Mouse (Mus musculus): ENCODE measurements around the gene Ppp5c. TPM values are rescaled to one million over a fixed set of nuclear protein-coding genes. Genes with fewer than 3 reads are reported as not detected.
A peak's percentile ranks its signal among the peaks of the same experiment; 100 is the strongest.

Gene Ppp5c
- polyA plus RNA-seq, 1 experiment from 2014 or later = 71.8 TPM

DNA sequence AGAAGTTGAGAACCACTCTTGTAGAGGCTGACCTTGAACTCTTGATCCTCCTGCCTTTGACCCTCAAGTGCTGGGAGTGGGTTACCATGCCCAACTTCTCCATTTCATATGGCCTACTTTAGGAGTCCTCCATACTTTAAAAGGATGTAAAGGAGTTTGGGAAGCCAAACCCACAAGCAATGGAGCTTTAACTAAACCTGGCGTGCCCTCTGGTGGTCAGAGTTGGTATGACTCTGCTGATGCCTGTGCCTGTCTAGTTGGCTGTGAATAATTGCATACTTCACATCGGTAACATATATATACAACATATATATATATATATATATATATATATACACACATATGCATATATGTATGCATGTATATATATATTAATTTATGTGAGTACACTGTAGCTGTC lies 38.7 kb upstream of the Ppp5c start:
- TF ChIP-seq EP300 (IDR thresholded peaks at IDR 0.05) (no peak), CTCF (IDR thresholded peaks at IDR 0.05) (peak; percentile 90)
- Histone ChIP-seq H3K4me2 (replicated peaks; ENCODE audit: low read depth, low read length) (no peak overlapping the region), H3K27me3 (replicated peaks; ENCODE audit: insufficient read depth, low read length) (no peaks in the 10 kb centered on the region), H3K36me3 (ENCODE audit: insufficient read depth, low read length) (no peaks in the 10 kb centered on the region), H3K27ac (ENCODE audit: low read length) (no peak overlapping the region), H3K9me3 (ENCODE audit: low read length) (no peaks in the 10 kb centered on the region), H3K4me1 (ENCODE audit: insufficient read depth, low read depth, low read length) (no peaks in the 10 kb centered on the region), H3K4me3 (ENCODE audit: low read depth, low read length) (no peak overlapping the region), H3K9ac (replicated peaks; ENCODE audit: low read depth) (no peak overlapping the region)
- ATAC-seq (no peak), DNase-seq (ENCODE audit: low spot score) (peak; percentile 74)
- 4% methylated on average over 2 of the region's 2 CpGs for WGBS

DNA sequence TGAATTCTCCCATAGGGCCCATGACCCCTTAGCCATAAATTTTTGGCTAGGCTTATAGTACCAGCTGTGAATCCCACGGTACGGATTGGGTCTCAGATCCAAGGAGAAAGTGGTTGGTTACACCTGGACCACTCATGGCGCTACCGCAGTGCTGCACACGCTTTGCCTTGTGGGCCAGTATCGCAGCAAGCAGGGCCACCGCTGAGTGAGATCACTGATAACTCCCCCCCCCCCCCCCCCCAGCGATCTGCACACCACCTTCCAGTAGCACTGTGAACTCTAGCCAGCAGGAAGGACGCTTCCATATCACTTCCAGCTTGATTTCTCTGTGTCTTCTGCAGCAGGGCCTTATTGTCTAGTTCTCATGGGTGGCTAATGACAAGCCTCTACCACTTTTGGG lies 37.9 kb upstream of the Ppp5c start:
- DNase-seq (ENCODE audit: low spot score) (no peak), ATAC-seq (no peak)
- TF ChIP-seq CTCF (IDR thresholded peaks at IDR 0.05) = no peak
- no peak for TF ChIP-seq EP300 (IDR thresholded peaks at IDR 0.05)
- Histone ChIP-seq H3K36me3 (ENCODE audit: insufficient read depth, low read length) (no peaks in the 10 kb centered on the region), H3K9me3 (ENCODE audit: low read length) (no peaks in the 10 kb centered on the region), H3K4me2 (replicated peaks; ENCODE audit: low read depth, low read length) (no peak overlapping the region), H3K9ac (replicated peaks; ENCODE audit: low read depth) (no peak overlapping the region), H3K27me3 (replicated peaks; ENCODE audit: insufficient read depth, low read length) (no peaks in the 10 kb centered on the region), H3K4me3 (ENCODE audit: low read depth, low read length) (no peak overlapping the region), H3K4me1 (ENCODE audit: insufficient read depth, low read depth, low read length) (no peaks in the 10 kb centered on the region; the same call in 1 of the 2 replicates), H3K27ac (ENCODE audit: low read length) (no peak overlapping the region)
- 77% methylated on average over 8 of the region's 9 CpGs for WGBS

DNA sequence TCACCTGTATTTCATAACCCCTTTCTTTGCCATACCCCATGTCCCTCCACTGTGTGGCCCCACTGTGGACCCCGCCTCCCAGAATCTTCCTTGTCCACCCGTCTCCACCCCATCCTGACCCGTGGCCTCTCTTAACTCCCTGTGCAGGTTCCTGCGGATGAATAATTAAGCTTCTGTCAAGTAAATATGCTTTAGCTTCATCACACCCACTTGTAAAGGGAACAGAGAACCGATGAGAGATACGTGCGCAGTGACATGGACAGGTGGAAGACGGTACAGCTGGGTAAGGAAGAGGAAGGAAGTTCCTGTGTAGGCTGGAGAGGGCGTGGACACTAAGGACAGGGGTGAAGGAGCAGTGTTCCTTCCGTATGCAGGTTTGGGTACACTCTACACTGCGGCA lies 35.1 kb upstream of the Ppp5c start:
- 3% methylated on average over 11 of the region's 11 CpGs for WGBS
- TF ChIP-seq CTCF (IDR thresholded peaks at IDR 0.05) (no peak), EP300 (IDR thresholded peaks at IDR 0.05) (peak; percentile 83)

DNA sequence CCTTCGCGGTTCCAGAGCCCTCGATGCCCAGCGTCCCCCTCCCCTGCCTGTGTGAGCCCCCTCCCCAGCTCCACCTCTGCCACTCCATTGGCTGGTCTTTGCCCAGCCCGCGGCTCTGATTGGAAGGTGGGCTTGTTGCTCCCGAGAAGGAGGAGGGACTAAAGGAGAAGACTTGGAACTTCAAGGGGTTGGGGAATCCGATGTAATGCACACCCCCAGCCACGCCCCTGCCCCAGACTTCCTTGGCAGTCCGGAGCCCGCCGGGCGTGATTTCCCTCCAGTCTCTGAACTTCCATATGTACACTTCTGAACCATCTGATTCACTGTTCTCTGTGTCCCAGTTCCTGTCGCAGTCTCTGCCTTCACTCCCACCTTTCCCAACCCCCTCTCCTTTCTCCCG lies 34.7 kb upstream of the Ppp5c start, which contains the start of gene Hif3a:
TSS of gene Hif3a (minus strand) at position 39 of the 400 bp plus-strand sequence.
- Histone ChIP-seq H3K36me3 (ENCODE audit: insufficient read depth, low read length) (no peaks in the 10 kb centered on the region), H3K4me2 (replicated peaks; ENCODE audit: low read depth, low read length) (peak within 1 kb of the TSS; percentile 74), H3K9me3 (ENCODE audit: low read length) (no peaks in the 10 kb centered on the region), H3K4me3 (ENCODE audit: low read depth, low read length) (peak within 1 kb of the TSS; percentile 59), H3K4me1 (ENCODE audit: insufficient read depth, low read depth, low read length) (peaks cover 18% of the 10 kb centered on the region), H3K9ac (replicated peaks; ENCODE audit: low read depth) (peak within 1 kb of the TSS; percentile 73), H3K27ac (ENCODE audit: low read length) (peak within 1 kb of the TSS; percentile 96), H3K27me3 (replicated peaks; ENCODE audit: insufficient read depth, low read length) (no peaks in the 10 kb centered on the region)
- DNase-seq (ENCODE audit: low spot score) (peak; percentile 99), ATAC-seq (peak; percentile 49)
- WGBS = under 1% methylated on average over 15 of the region's 15 CpGs
- TF ChIP-seq CTCF (IDR thresholded peaks at IDR 0.05) (no peak), EP300 (IDR thresholded peaks at IDR 0.05) (no peak)

More for the DNA sequence above, 35.1 kb upstream of the Ppp5c start:
- Histone ChIP-seq H3K4me1 (ENCODE audit: insufficient read depth, low read depth, low read length) (peaks cover 15% of the 10 kb centered on the region), H3K27ac (ENCODE audit: low read length) (peak overlapping the region; percentile 96), H3K36me3 (ENCODE audit: insufficient read depth, low read length) (no peaks in the 10 kb centered on the region), H3K9me3 (ENCODE audit: low read length) (no peaks in the 10 kb centered on the region), H3K4me2 (replicated peaks; ENCODE audit: low read depth, low read length) (peak overlapping the region; percentile 74), H3K4me3 (ENCODE audit: low read depth, low read length) (peak overlapping the region; percentile 59), H3K27me3 (replicated peaks; ENCODE audit: insufficient read depth, low read length) (no peaks in the 10 kb centered on the region), H3K9ac (replicated peaks; ENCODE audit: low read depth) (peak overlapping the region; percentile 73)
- ATAC-seq = peak; percentile 4
- peak; percentile 90 for DNase-seq (ENCODE audit: low spot score)

DNA sequence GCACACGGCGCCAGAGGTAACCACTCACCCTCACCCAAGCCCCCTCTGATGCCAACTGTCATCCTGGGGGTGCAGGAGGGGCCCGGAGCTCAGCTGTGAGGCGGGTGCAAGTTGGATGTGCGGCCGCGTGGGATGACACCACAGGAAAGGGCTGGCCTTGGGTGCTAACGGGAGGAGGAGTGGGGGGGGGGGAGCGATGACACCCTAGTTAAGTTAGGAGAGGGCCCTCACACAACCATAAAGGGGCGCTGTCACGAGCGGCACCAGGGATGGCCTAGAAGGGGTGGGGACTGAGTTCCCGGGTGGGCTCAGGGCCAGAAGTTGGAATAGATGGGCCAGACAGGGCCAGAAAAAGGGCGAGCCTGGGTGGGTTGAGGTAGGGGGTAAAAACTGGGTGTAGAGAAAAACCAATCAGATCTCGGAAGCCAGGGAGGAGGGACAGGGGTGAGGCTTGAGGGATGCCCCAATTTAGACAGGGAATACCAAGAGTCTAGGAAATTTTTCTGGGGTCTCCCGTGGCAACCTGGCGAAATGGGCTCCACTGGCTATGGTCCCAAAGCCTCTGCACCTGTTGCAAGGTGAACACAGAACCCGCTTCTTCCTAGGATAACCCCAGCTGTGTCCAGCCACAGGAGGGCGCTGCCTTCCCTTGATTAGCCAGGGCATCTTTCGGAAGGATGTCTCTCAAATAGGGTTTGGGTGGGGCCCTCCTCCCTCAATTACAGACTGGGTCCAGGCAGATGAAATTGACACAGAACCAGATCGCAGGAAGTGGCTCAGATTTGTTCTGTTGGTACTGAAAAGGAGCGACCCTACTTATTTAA lies 33.3 kb upstream of the Ppp5c start:
- peak; percentile 91 for DNase-seq (ENCODE audit: low spot score)
- Histone ChIP-seq H3K27me3 (replicated peaks; ENCODE audit: insufficient read depth, low read length) (no peaks in the 10 kb centered on the region), H3K27ac (ENCODE audit: low read length) (peak overlapping the region; percentile 96), H3K4me1 (ENCODE audit: insufficient read depth, low read depth, low read length) (peaks cover 24% of the 10 kb centered on the region), H3K4me2 (replicated peaks; ENCODE audit: low read depth, low read length) (peak overlapping the region; percentile 74), H3K9ac (replicated peaks; ENCODE audit: low read depth) (peak overlapping the region; percentile 73), H3K9me3 (ENCODE audit: low read length) (no peaks in the 10 kb centered on the region), H3K4me3 (ENCODE audit: low read depth, low read length) (peak overlapping the region; percentile 59), H3K36me3 (ENCODE audit: insufficient read depth, low read length) (no peaks in the 10 kb centered on the region)
- TF ChIP-seq EP300 (IDR thresholded peaks at IDR 0.05) (no peak; the same call in none of the 2 replicates), CTCF (IDR thresholded peaks at IDR 0.05) (peak; percentile 77)
- 21% methylated on average over 21 of the region's 22 CpGs for WGBS
- ATAC-seq = peak; percentile 16

DNA sequence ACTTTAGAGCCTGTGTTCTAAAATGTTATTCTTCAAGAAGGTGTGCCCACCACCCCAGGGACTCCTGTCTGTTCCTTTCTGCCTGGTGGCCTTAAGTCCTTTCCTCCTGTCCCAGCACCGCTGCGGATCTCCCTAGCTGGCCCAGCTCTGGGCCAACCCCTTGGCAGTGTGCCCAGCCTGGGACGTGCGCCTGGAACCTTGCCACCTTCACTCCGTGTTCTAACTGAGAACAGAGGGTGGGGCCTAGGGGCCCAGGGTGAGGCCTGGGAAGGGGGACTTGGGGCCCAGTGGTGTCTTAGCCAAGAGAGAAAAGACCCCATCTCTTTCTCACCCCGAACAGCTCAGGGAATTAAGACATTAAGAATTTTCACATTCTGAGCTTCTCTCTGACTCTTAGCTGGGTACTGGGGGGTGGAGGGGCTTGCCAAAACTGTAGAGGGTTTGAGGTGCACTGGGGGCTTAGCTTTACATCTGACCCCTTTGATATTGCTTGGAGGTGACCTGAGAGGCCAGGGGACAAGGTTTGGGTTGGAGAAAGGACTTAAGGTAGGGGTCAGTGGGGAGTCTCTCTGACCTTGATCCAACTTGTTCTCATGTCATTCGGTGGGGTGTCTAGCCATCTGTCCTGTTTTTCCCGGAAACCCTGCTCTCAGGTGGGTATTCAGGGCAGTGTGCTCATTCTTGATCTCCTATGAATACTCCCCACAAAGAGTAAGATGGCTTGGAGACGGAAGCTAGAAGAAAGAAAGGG lies 32.5 kb upstream of the Ppp5c start:
- Histone ChIP-seq H3K4me3 (ENCODE audit: low read depth, low read length) (peak overlapping the region; percentile 59), H3K9me3 (ENCODE audit: low read length) (no peaks in the 10 kb centered on the region), H3K4me2 (replicated peaks; ENCODE audit: low read depth, low read length) (peak overlapping the region; percentile 74), H3K9ac (replicated peaks; ENCODE audit: low read depth) (peak overlapping the region; percentile 73), H3K27ac (ENCODE audit: low read length) (peak overlapping the region; percentile 96), H3K27me3 (replicated peaks; ENCODE audit: insufficient read depth, low read length) (no peaks in the 10 kb centered on the region), H3K36me3 (ENCODE audit: insufficient read depth, low read length) (no peaks in the 10 kb centered on the region), H3K4me1 (ENCODE audit: insufficient read depth, low read depth, low read length) (peaks cover 24% of the 10 kb centered on the region)
- TF ChIP-seq EP300 (IDR thresholded peaks at IDR 0.05) (peak; percentile 83), CTCF (IDR thresholded peaks at IDR 0.05) (no peak)
- WGBS = 8% methylated on average over 9 of the region's 9 CpGs
- peak; percentile 98 for DNase-seq (ENCODE audit: low spot score)
- peak; percentile 32 for ATAC-seq
